Mouse (Mus musculus): ENCODE results near the gene Gp1ba.

Gp1ba gene

DNA sequence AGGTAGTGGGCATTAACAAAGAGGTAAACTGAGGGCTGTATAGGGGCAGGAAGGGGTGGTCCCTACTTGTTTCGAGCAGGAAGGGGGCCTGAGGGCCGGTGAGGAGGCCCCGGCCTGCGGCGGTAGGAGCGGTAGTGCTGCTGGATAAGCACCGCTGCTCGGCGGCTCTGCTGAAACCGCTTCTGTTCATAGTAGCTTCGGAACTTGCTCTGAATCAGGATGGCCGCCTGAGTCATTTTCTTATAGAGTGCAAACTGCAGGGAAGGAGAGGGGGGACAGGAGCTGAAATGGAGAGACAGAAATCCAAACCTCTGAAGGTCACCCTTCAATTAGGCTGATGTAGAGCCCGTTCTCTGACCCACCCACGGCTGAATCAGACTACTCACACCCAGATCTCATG lies 31.6 kb downstream of the Gp1ba start:
- DNase-seq, result no peak

DNA sequence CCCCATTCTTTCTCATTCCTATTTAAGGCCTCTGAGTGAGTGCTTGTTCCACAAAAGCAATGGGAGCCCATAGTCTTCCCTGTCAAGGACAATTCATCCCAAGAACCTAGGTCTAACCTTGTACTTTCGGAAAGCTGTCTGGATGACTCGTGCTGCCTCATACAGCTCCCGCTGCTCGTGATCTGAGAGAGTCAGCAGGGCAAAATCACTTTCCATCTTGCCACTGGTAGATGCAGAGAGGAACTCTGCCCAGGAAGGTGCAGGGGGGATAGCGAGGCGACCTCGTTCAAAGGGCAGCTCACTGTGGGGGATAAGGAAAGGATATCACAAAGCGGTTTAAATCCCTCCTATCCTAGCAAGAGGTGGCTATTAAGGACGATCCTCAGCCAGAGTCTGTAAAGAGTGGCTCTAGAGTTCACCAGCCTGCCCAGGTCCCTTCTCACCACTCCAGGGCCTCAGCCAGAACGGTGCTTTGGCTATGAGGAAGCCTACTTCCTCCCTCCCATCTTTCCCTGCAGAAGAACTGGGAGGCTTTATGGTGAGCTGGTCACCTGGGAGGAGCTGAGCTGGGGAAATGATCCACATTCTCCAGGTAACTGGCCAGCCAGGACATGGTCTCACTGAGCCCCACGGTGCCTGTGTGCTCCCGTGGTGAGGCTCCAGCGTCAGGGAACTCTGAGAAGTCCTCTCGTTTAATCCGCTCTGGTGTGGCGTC lies 32.6 kb downstream of the Gp1ba start:
- no peak for DNase-seq

DNA sequence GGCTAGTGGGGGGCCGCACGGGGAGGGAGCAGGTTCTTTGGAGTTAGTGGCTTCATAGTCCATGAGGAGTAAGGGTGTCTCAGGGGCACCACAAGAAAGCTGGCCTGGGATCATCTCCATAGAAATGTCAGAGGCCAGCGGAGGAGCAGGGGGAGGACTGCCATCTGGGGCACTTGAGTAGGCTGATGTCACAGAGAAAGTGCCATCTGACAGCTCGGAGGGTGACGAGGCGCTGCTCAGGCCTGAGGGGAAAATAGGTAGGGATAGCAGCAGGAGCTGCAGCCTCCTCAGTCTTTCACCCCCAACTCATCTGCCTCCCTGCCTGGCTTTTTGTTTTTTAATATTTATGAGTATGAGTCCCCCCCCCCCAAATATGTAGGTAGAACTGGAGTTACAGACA lies 35.1 kb downstream of the Gp1ba start:
- DNase-seq, result no peak

DNA sequence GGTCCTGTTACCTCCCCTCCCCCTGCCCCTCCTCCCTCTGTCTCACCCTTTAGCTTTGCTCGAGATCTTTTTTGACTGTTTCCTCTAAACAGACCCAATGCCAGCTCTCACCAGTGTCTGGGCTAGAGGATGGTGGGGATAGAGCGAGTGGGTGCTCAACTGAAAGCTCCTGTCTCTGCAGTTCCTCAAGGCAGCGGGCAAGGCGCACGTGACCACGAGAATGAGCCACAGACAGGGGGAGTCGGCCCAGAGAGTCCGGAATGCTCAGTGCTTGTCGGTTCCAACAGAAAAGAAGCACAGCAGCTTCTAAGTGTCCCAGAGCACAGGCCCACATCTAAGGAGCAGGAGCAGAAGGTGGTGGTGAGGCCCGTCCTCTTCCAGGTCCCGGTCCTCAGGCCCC lies 35.6 kb downstream of the Gp1ba start:
- no peak for DNase-seq

DNA sequence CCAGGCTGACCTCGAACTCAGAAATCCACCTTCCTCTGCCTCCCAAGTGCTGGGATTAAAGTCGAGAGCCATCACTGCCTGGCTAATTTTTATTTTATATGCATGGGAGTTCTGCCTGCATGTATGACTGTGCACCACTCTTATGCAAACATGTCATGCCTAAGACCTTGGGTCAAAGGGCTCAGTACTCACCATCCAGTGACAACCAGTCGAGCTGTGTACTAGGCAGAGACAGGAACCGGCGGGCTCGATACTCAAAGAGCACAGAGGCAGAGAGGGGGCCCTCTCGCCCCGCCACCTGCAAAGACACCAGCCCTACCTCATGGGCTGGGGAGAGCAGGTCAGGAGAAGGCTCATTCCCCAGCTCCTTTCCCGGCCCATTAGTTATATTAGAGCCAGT lies 39.2 kb downstream of the Gp1ba start:
- no peak for DNase-seq

DNA sequence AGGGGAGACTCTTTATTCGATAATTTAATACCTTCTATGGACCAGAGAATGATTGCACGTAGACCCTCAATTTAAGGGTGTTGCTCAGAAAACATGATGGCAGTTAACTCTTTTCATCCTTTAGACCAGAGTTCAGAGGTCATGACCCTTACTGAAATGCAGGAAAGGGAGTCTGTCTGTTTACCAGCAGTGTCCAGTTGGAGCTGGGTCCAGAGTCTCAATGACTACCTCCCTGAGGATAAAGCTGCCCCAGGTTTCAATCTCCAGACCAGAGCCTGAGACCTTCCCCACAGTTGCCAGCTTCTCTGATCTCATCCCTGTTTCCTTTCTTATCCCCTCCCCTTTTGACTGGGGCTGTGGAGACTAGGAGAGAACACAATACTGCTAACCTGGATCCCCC lies 39.7 kb downstream of the Gp1ba start:
- DNase-seq, result no peak

DNA sequence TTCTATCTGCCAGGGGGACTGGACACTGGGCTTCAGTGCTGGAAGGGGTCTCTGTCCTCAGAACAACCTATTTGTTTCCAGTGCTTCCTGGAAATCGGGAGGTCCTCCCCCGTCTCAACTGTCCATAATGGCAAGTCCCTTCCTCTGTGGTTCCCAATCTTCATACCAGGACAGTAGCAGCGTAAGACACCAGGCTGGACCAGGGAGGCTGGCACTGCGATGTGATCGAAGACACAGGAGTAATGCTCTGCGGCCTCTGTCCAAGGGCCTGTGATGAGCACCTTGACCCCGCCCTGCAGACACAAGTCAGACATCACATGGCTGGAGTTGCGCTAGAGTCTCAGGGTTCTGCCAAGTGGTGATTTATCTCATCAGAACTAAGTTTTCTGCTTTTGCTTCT lies 40.4 kb downstream of the Gp1ba start:
- DNase-seq, result no peak

DNA sequence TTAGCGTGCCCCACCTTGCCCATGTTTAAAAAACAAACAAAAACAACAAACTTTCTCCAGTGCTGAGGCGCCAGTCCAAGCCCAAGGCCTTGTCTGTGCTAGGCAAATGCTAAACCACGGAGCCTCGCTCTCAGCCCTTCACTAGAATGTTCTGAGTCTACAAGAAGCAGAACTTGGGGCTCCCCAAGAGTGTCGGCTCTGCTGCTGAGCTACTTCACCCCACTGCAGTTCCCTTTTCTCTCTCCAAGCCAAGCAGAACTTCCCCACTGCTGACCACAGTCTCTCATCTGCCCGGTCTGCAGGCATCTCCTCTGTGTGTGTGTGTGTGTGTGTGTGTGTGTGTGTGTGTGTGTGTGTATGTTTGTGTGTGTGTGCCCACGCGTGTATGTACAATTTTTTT lies 41.0 kb downstream of the Gp1ba start:
- DNase-seq, result peak; percentile 59

DNA sequence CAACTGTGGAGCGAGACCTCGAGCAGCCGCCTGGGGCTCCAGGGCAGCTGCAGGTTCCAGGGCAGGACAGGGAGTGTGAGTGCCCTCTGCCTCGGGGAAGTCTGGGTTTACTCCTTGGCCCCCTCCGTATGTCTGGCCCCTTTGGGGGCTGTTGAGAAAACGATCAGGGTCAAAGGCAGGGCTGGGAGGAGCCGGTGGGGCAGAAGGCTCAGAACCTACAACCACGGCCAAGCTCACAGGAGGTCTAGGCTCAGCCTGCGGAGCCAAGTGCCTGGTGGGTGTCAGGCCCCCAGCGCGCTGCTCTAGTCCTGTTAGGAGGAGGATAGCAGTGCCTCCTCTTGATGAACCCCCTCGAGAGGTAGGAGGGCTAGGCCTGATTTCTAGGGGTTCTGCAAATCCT lies 42.2 kb downstream of the Gp1ba start:
- DNase-seq, result no peak

DNA sequence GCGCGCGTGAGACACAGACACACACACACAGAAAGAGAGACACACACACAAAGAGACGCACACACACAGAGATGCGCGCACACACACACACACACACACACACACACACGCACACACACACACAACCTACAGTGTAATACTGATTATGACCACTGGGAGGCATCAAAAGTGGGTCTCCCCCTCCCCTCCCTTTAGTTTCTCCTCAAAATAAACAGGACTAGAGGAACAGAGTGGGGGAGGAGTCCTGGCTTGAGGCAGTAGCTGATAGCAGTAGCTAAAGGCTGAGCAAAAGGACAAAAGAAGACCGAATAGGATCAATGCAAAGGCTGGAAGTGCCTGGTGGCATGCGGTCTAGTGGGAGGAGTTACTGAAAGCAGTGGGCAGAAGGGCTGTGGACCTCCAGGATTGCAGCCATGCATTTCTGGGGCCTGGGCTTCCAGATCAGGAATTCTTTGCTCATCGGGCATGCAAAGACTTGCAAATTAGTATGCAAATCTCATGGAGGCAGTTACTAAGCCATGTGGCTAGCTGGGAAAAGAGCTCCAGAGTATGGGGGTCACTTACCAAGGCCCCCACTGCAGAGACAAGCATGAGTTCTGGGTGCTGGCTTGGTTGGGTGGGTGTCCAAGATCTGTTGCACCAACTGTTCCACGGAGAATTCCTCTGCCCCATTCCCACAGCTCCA lies 43.1 kb downstream of the Gp1ba start:
- peak; percentile 54 for DNase-seq

DNA sequence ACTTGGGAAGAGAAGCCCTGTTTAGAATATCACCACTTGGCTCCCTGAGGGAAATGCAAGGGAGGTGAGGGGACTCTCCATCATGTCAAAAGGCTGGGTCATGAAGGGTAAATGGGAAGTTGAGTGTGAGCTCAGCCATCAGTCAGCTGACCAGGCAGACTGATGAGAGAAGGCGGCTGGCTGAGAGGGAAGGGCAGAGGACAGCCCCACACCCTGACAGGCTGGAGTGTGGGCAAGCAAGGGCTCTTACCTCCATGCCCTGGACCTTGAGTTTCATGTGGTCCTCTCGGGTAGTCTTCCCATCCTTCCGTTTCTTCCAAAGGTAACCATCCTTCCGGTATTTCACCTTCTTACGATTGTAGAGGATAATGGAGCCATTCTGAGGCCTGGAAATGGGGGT lies 44.7 kb downstream of the Gp1ba start:
- DNase-seq, result no peak

DNA sequence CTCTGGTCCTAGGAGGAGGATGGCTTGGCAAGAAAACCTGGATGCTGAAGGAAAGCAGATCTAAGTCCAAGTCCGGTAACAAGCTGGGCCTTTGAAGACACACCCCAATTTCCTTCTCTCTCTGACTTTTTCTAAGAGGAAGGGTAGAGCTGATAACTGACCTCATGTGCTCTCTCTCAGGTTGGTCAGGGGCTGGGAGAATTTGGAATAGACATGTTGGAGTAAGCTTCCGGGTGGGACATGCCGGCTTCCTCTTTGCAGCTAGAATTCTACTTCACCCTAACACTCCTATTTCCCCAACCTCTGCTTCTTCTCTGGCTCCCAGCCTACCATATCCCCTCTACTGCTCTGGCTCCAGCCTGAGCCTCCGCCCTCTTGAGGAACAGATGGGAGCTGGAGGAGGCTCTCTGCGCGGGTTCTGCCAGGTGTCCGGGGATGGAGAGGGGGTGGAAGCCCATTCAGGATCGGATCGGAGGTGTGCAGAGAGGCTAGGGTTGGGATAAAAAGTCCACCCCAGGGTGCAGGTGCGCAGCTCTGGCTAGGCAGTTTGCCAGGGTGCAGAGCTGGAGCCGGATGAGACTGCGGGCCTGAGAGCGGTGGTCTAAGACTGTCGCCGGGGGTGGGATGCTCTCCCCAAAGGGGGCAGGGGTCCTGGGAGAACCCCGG lies 48.1 kb downstream of the Gp1ba start:
- DNase-seq, result peak; percentile 25

DNA sequence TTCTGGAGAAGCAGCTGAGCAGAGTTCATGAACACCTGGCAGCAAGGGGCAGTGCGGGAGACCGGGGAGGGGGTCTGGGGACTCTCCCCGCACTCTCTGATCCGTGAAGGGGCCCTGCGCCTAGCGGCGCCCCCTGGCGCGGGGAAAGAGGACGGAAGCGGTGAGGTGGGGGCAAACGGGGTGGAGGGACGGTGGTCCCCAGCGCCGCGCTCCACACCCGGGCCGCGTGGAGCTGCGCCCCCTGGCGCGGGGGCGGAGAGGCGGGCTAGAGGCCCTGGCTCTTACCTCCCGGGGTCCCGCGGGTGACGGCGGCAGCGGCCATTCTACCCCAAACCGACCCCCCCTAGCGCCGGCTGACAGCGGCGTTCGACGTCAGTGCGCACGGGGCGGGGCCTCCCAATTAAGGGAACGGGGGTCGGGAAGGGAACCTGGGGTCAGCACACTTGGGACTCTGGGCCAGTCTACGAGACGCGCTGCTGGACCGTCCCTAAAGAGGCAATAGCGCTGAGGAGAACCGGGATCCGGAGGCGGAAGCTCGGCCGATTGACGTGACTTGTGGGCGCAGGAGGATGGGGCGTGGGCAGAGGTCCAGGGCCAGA lies 48.8 kb downstream of the Gp1ba start, which contains the start of gene Camta2:
Camta2 (minus strand) TSS at position 505 of the 599 bp plus-strand sequence.
- peak; percentile 92 for DNase-seq

DNA sequence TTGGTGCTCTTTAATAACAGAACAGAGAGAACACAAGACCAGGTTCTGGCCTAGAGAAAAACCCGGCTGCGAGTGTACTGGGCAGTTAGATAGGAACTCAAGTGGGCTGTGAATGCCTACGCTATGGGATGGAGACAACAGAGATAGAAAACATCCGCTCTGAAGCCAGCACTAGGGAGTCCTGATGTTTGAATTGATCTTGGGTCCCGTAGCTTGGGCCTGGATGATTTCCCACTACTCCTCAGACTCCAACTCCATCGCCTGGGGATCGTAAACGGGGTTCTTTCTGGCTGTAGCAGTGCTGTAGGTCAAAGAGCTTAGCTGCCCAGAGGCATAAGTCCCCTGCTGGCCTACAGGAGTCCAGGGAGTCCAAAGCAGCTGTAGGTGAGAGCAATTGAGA lies 49.5 kb downstream of the Gp1ba start:
- no peak for DNase-seq

DNA sequence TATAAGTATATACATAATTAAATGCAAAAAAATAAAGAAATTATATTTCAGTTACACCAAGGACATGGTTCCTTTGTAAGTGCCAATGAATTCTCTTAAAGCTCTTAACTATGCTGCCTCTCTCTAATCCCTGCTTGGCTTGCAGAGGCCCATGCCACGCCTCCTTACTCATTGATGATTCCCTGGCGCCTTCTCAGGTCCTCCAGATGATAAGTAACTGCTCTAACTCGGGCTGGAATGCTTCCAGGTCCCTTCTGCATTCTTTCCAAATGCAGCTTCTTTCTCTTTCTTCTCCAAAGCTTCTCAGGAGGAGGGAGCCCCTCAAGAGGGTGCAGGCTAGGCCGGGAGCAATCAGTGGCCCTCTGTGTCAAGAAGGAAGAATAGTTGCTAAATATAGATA lies 50.7 kb downstream of the Gp1ba start:
- DNase-seq, result no peak
